Mouse (Mus musculus) embryonic fibroblast, embryonic 13.5 days (primary cell): ENCODE results near the gene Ciapin1.

Source experiments
- CTCF ChIP-seq: IDR thresholded peaks from 2 replicates; pipeline ENCODE4 v1.5.1; 2011; ENCODE audit warnings: mild to moderate bottlenecking, control low read depth, low read length, moderate library complexity, borderline replicate concordance; ENCODE audit not compliant: insufficient read depth
- POLR2A ChIP-seq: IDR thresholded peaks from 2 replicates; pipeline ENCODE4 v1.6.1; 2011; ENCODE audit warnings: low read depth, mild to moderate bottlenecking, control low read depth, low read length, moderate library complexity

GRCm38 (mm10) chr8:94778036-94778435 is 60.1 kb downstream of the Ciapin1 start:
- TF ChIP-seq CTCF (no peak), POLR2A (no peak)
